Mouse (Mus musculus) C2C12 (cell line): ENCODE results near the gene Sp110. TPM values are rescaled to one million over a fixed set of nuclear protein-coding genes. Genes with fewer than 3 reads are reported as not detected.
"Not testable (repeated sequence)": the region's sequence is repeated elsewhere in the genome, so short reads cannot be mapped to it uniquely, and the experiment has no call there.

Experiments used
- H3K27me3 ChIP-seq: one replicate; pipeline ENCODE4 v1.6.1; 2011; ENCODE audit not compliant: control insufficient read depth, insufficient read depth, insufficient read length
- H3K36me3 ChIP-seq: one replicate; pipeline ENCODE4 v1.6.1; 2011; ENCODE audit not compliant: control insufficient read depth, insufficient read depth
- H3K4me3 ChIP-seq: one replicate; pipeline ENCODE4 v1.5.1; 2011; ENCODE audit warnings: mild to moderate bottlenecking, control low read depth; ENCODE audit not compliant: poor library complexity, insufficient read depth, severe bottlenecking
- H3K79me2 ChIP-seq: one replicate; pipeline ENCODE4 v1.6.1; 2011; ENCODE audit not compliant: control insufficient read depth, insufficient read depth
- H3K79me3 ChIP-seq: one replicate; pipeline ENCODE4 v1.6.1; 2011; ENCODE audit warnings: low read depth, control low read depth
- H3ac ChIP-seq: one replicate; pipeline ENCODE3; 2011; ENCODE audit warnings: low read depth; ENCODE audit not compliant: control insufficient read depth, insufficient read length
- long read RNA-seq, 2 experiments: library from polyadenylated mRNA; unstranded; transcript quantifications; one replicate each; pipeline ENCODE4 v2.0.0; 2019 to 2020
- polyA plus RNA-seq: library from polyadenylated mRNA; unstranded; fragments of >200 nt; fragmentation: generic; extraction: Trizol; gene quantifications from one replicate; pipeline ENCODE4 v1.2.1, GENCODE M21; 2012; ENCODE audit warnings: missing spikeins

The Sp110 gene
- not detected for polyA plus RNA-seq
- long read RNA-seq, experiment 1, result 0 reads
- long read RNA-seq, experiment 2, result 0 reads

- not testable (repeated sequence) for H3K27me3 ChIP-seq, H3ac ChIP-seq, H3K79me2 ChIP-seq, H3K4me3 ChIP-seq, H3K36me3 ChIP-seq, H3K79me3 ChIP-seq
These were observed at the start of gene Sp110 for GRCm38 (mm10) chr1:85598271-85599012. Gene Sp110, minus strand, starts transcription at chr1:85598817.

- not testable (repeated sequence) for H3K79me3 ChIP-seq, H3K36me3 ChIP-seq, H3ac ChIP-seq, H3K27me3 ChIP-seq, H3K79me2 ChIP-seq, H3K4me3 ChIP-seq
These were observed 39.5 kb upstream of the Sp110 start for GRCm38 (mm10) chr1:85638144-85638543.

GRCm38 (mm10) chr1:85636936-85637335, 38.3 kb upstream of the Sp110 start:
- not testable (repeated sequence) for H3K79me2 ChIP-seq, H3K27me3 ChIP-seq, H3ac ChIP-seq, H3K4me3 ChIP-seq, H3K79me3 ChIP-seq, H3K36me3 ChIP-seq

DNA sequence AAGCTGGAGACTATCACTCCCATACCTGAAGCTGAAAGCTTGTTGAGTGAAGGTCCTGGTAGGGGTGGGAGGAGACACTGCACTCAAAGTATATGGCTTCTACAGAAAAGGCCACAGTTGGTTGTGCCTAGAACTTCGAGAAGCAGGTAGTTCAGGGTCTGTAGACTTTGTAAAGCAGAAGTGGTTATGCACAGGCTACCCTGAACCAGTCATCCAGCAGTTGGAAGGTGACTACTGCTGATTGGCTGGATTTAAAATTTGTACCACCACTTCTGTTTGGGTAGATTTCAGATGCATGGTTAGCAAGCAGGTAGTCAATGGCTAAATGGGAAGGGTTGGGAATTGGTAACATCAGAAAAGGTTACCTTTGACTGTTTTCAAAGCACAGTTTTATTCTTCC, 20.1 kb upstream of the Sp110 start:
- not testable (repeated sequence) for H3K4me3 ChIP-seq, H3K79me2 ChIP-seq, H3K79me3 ChIP-seq, H3ac ChIP-seq, H3K36me3 ChIP-seq, H3K27me3 ChIP-seq

DNA sequence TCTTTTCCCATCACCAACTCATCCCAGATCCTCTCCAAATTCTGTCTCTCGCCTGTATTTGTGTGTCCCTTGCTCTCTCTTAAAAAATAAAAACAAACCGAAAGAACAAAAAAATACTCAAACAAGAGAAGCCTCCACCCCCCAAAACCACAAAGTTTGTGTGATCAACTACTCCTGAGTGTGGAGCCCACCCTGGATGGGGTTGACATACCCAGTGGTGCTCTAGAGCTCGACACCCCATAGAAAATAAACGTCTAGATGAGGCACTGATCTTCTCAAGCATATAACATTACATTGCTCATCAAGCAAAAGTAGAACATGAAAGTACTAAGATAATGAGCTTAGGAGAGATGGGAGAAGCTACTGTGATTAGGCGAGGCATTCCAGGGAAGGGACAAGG, 18.5 kb upstream of the Sp110 start:
- not testable (repeated sequence) for H3K4me3 ChIP-seq, H3K79me3 ChIP-seq, H3K36me3 ChIP-seq, H3ac ChIP-seq, H3K79me2 ChIP-seq, H3K27me3 ChIP-seq

DNA sequence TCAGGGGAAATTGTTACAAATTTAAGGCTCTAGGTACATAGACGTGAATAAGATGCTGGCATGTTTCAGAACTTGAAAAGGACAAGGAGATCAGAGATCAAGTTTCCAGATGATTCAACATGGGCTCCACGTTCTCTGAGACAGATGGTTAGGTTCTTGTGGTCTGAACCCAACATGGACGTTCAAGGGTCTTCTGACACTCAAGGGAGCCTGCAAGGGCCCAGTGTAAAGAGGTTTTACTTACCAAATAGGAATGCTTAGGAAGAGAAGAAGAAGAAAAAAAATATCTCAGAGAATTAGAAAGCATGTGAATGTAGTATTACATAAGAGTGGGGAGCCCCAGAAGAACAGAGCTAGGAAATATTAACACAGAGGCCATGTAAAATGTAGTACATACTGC, 17.2 kb upstream of the Sp110 start:
- H3K36me3 ChIP-seq, H3K4me3 ChIP-seq, H3K79me3 ChIP-seq, H3ac ChIP-seq, H3K27me3 ChIP-seq, H3K79me2 ChIP-seq: not testable (repeated sequence)

DNA sequence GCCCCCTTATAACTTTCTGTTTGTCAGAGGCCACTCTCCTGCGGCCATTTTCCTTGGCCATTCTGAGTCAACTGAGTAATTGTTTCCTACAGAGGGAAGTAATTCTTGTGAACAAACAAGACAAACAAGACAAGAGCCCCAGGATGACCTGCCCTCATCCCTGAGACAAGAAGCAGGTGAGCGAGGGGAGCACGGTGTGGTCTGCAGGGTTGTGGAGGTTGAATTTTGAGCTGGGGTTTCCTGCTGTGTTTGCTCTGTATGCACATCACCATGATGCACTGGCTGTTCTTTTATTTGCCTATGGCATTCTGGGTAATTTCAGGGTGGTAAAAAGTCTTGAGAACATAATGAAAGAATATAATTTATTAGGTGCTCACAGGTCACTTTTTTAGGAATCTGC, 16.5 kb upstream of the Sp110 start:
- not testable (repeated sequence) for H3K36me3 ChIP-seq, H3K4me3 ChIP-seq, H3K79me3 ChIP-seq, H3K27me3 ChIP-seq, H3ac ChIP-seq, H3K79me2 ChIP-seq

- not testable (repeated sequence) for H3K79me2 ChIP-seq, H3K36me3 ChIP-seq, H3K4me3 ChIP-seq, H3ac ChIP-seq, H3K79me3 ChIP-seq, H3K27me3 ChIP-seq
These were observed 12.0 kb upstream of the Sp110 start for GRCm38 (mm10) chr1:85610581-85610980.

- not testable (repeated sequence) for H3K36me3 ChIP-seq, H3K27me3 ChIP-seq
These were observed 9.7 kb upstream of the Sp110 start for GRCm38 (mm10) chr1:85608361-85608760.

DNA sequence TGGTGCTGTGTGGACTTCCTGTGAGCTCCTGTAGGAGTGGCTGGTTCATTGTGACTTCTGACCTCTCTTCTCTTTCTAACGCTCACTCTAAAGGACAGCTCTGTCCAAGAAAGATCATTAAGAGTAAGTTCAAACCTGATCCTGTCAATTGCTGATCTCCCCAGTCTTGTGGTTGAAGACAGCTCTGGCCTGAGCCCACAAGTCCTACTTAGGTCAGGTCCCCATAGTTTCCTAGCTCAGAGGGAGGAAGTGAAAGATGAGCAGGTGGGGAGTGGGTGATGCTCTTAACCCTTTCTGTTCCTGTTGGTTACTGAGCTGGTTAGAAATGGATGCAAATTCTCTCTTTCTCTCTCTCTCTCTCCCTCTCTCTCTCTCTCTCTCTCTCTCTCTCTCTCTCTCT, 5.7 kb upstream of the Sp110 start:
- not testable (repeated sequence) for H3K4me3 ChIP-seq, H3K27me3 ChIP-seq, H3K79me2 ChIP-seq, H3ac ChIP-seq, H3K79me3 ChIP-seq, H3K36me3 ChIP-seq

More at GRCm38 (mm10) chr1:85608361-85608760, 9.7 kb upstream of the Sp110 start:
- not testable (repeated sequence) for H3K4me3 ChIP-seq, H3ac ChIP-seq, H3K79me3 ChIP-seq, H3K79me2 ChIP-seq

DNA sequence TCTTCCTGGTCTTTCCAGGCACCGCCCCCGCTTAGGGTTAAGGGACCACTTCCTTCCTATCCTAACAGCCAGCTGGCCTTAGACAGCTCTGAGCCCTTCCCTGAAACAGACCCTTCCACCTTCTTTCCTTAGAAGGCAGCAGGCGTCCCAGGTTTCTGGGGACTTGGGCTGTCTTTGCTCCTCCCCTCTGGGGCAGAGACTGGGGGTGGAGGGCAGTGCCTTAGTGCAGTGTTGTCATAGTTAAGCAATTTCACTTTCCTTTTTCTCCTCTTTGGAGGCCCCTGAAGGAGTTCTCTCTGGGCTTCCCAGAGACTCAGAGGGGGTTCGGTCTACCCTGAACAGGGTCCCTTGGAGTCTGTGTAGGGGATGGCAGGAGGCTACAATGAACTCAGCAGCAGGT, 2.2 kb upstream of the Sp110 start:
- H3K79me2 ChIP-seq, H3K27me3 ChIP-seq, H3K36me3 ChIP-seq, H3K79me3 ChIP-seq, H3K4me3 ChIP-seq, H3ac ChIP-seq: not testable (repeated sequence)

GRCm38 (mm10) chr1:85600078-85600477, 1.5 kb upstream of the Sp110 start, which contains the start of gene Sp140:
Gene Sp140, plus strand, starts transcription at chr1:85600378.
- not testable (repeated sequence) for H3K36me3 ChIP-seq, H3K79me2 ChIP-seq, H3K79me3 ChIP-seq, H3ac ChIP-seq, H3K4me3 ChIP-seq, H3K27me3 ChIP-seq
